Mouse (Mus musculus) myocyte (in vitro differentiated cells): Measurements from ENCODE around the gene Zdhhc8.

Experiments used
- CEBPB ChIP-seq: IDR thresholded peaks from 2 replicates; pipeline ENCODE4 v1.6.1; 2011; ENCODE audit warnings: mild to moderate bottlenecking, moderate library complexity; ENCODE audit not compliant: poor library complexity, insufficient read depth, severe bottlenecking
- MAX ChIP-seq: IDR thresholded peaks from one replicate; pipeline ENCODE4 v1.6.1; 2011; ENCODE audit warnings: low read depth, mild to moderate bottlenecking, control low read depth

- TF ChIP-seq CEBPB (no peak), MAX (no peak)
Observed at GRCm38 (mm10) chr16:18228856-18229255, 6.1 kb downstream of the Zdhhc8 start.
